Comparison of ENCODE assay signal across 25 mouse cellular contexts in genomic region chr3:55794768-55795167, GRCm38 (mm10). TPM values are rescaled to one million over a fixed set of nuclear protein-coding genes. Genes with fewer than 3 reads are reported as not detected.
A peak's percentile ranks its signal among the peaks of the same experiment; 100 is the strongest.
DNase-seq lines count a peak whose midpoint lies in the region; ATAC-seq and TF ChIP-seq lines count a peak whose summit lies in the region.
"Had no signal": no experiment of that assay in that cellular context is flagged by ENCODE, and none has a peak within 500 bp of the region (broad histone marks: within the 10 kb centered on the region; RNA-seq: fewer than 3 reads in every experiment).

No protein-coding gene starts in this region.

- 77% methylated on average over 2 of the region's 2 CpGs for WGBS in heart, postnatal 0 days
- 55% methylated on average over 2 of the region's 2 CpGs for WGBS in hindbrain, embryonic 15.5 days
- 43% methylated on average over 2 of the region's 2 CpGs for WGBS in hindbrain, embryonic 16.5 days

- H3K27ac ChIP-seq in heart, postnatal 0 days (ENCODE audit: low read depth): peak overlapping the region; percentile 84
- H3K27ac ChIP-seq in hindbrain, embryonic 15.5 days (replicated peaks): peak overlapping the region; percentile 73; the same call in 1 of the 2 replicates
- no peak overlapping the region for H3K27ac ChIP-seq in hindbrain, embryonic 16.5 days (ENCODE audit: low read depth, low read length)
- H3K27ac ChIP-seq: forebrain, embryonic 10.5 days; forebrain, embryonic 13.5 days had no signal

- H3K9me3 ChIP-seq in heart, postnatal 0 days (replicated peaks; ENCODE audit: control insufficient read depth, low read length): no peaks in the 10 kb centered on the region
- no peaks in the 10 kb centered on the region for H3K9me3 ChIP-seq in hindbrain, embryonic 15.5 days
- H3K9me3 ChIP-seq in hindbrain, embryonic 16.5 days (ENCODE audit: control insufficient read depth, low read length): no peaks in the 10 kb centered on the region
- H3K9me3 ChIP-seq: forebrain, embryonic 10.5 days; forebrain, embryonic 13.5 days; heart, embryonic 12.5 days had no signal

- no peaks in the 10 kb centered on the region for H3K27me3 ChIP-seq in heart, postnatal 0 days (ENCODE audit: control insufficient read depth, insufficient read depth, low read length)
- no peaks in the 10 kb centered on the region for H3K27me3 ChIP-seq in hindbrain, embryonic 15.5 days
- no peaks in the 10 kb centered on the region for H3K27me3 ChIP-seq in hindbrain, embryonic 16.5 days (replicated peaks; ENCODE audit: control insufficient read depth, insufficient read depth, low read length)
- H3K27me3 ChIP-seq: heart, embryonic 12.5 days had no signal

- no peak for ATAC-seq in heart, postnatal 0 days (ENCODE audit: insufficient read depth, low read depth)
- no peak for ATAC-seq in hindbrain, embryonic 15.5 days (ENCODE audit: low FRiP score, low read depth)
- ATAC-seq in hindbrain, embryonic 16.5 days: no peak
- ATAC-seq: activated CD4-positive, CD25-positive, alpha-beta regulatory T cell, adult 4 months; CD4-positive, CD25-positive, alpha-beta regulatory T cell, adult 4 months; forebrain, embryonic 13.5 days; forebrain, embryonic 16.5 days; inflammation-experienced regulatory T-cells, adult 6 months; intestine, embryonic 16.5 days had no signal

- H3K4me2 ChIP-seq in heart, postnatal 0 days (ENCODE audit: low read depth, low read length): no peak overlapping the region
- H3K4me2 ChIP-seq in hindbrain, embryonic 15.5 days: no peak overlapping the region
- H3K4me2 ChIP-seq in hindbrain, embryonic 16.5 days (ENCODE audit: low read length): no peak overlapping the region
- H3K4me2 ChIP-seq: forebrain, embryonic 13.5 days; heart, embryonic 12.5 days had no signal

- H3K36me3 ChIP-seq in heart, postnatal 0 days (replicated peaks; ENCODE audit: control insufficient read depth, insufficient read depth, low read length): no peaks in the 10 kb centered on the region
- H3K36me3 ChIP-seq in hindbrain, embryonic 15.5 days: no peaks in the 10 kb centered on the region
- H3K36me3 ChIP-seq in hindbrain, embryonic 16.5 days (ENCODE audit: control insufficient read depth, insufficient read depth, low read length): no peaks in the 10 kb centered on the region
- H3K36me3 ChIP-seq: forebrain, embryonic 10.5 days; heart, embryonic 12.5 days had no signal

- no peak for DNase-seq in heart, postnatal 0 days (ENCODE audit: low spot score)
- DNase-seq in heart, adult 18-20 months: no peak
- DNase-seq in adipocyte (ENCODE audit: low spot score): peak; percentile 23
- DNase-seq in kidney, adult 18-20 months: no peak
- DNase-seq: adrenal gland, postnatal 10 days; adrenal gland, postnatal 36 days; cerebellum, adult 2 months; cerebellum, adult 9-11 months; cerebellum, postnatal 36 days; gastrocnemius, postnatal 10 days; gastrocnemius, postnatal 36 days; kidney, adult 2 months had no signal

- H3K4me3 ChIP-seq in heart, postnatal 0 days (ENCODE audit: low read depth, low read length): no peak overlapping the region
- H3K4me3 ChIP-seq in hindbrain, embryonic 15.5 days: no peak overlapping the region
- H3K4me3 ChIP-seq in hindbrain, embryonic 16.5 days (ENCODE audit: low read length): no peak overlapping the region
- H3K4me3 ChIP-seq: forebrain, embryonic 10.5 days; forebrain, embryonic 13.5 days; heart, embryonic 12.5 days had no signal

- H3K4me1 ChIP-seq in heart, postnatal 0 days (ENCODE audit: control insufficient read depth, insufficient read depth): 0 out of 2 replicates have a peak, but pooled peaks cover 3% of the 10 kb centered on the region
- H3K4me1 ChIP-seq in hindbrain, embryonic 15.5 days (replicated peaks): peaks cover 25% of the 10 kb centered on the region
- peaks cover under 1% of the 10 kb centered on the region; the same call in 1 of the 2 replicates for H3K4me1 ChIP-seq in hindbrain, embryonic 16.5 days (ENCODE audit: control insufficient read depth, insufficient read depth, low read depth, low read length)
- H3K4me1 ChIP-seq: forebrain, embryonic 13.5 days had no signal

- no peak overlapping the region for H3K9ac ChIP-seq in heart, postnatal 0 days (replicated peaks; ENCODE audit: low read depth, low read length)
- H3K9ac ChIP-seq in hindbrain, embryonic 15.5 days: no peak overlapping the region
- no peak overlapping the region for H3K9ac ChIP-seq in hindbrain, embryonic 16.5 days (ENCODE audit: low read depth, low read length)
- H3K9ac ChIP-seq: forebrain, embryonic 13.5 days; heart, embryonic 12.5 days had no signal

- no peak for TF ChIP-seq CTCF in heart, postnatal 0 days (IDR thresholded peaks at IDR 0.05; ENCODE audit: low read depth)

- no peak for TF ChIP-seq EP300 in heart, postnatal 0 days (IDR thresholded peaks at IDR 0.05; ENCODE audit: low read depth)

RNA-seq across cellular contexts. Expression of gene Mab21l1, which starts 12.5 kb away (rescaled TPM):
- total RNA-seq in heart, postnatal 0 days (2014; rRNA removed; ENCODE audit: low replicate concordance): not detected in 2 replicates
- 0.27 and 0.33 TPM in 2 replicates for polyA plus RNA-seq in heart, postnatal 0 days (2015; fragmentation: Nextera tagmentation; extraction: Ambion mirVana)
- total RNA-seq in heart, adult 18-20 months (2021): under 1 TPM in 1 of 2 experiments, not detected in 1; 0.10 TPM
- polyA plus RNA-seq in hindbrain, embryonic 15.5 days (2015; fragmentation: Nextera tagmentation; extraction: Ambion mirVana): 169 and 177 TPM in 2 replicates
- 160 TPM in 2 replicates for polyA plus RNA-seq in hindbrain, embryonic 16.5 days (2015; fragmentation: Nextera tagmentation; extraction: Ambion mirVana)
- total RNA-seq: heart, postnatal 25 days; hematopoietic stem cell, adult 5-6 weeks; MEL had no signal
- polyA plus RNA-seq: inflammation-experienced regulatory T-cells, adult 6 months had no signal

Comparison
In these comparisons a context has a peak if more than half of its experiments do, and no peak if none do; other contexts are left out.
1. RNA of gene Mab21l1, which starts 12.5 kb away (polyA plus RNA-seq): 169 to 177 TPM in hindbrain, embryonic 15.5 days and 160 TPM in hindbrain, embryonic 16.5 days; 0.27 to 0.33 TPM in heart, postnatal 0 days; every median in the first group is over 100 times any median in the second.